Mouse (Mus musculus) granulocyte monocyte progenitor cell, adult 5-6 weeks (primary cell): ENCODE results near the gene Gm20696. TPM values are rescaled to one million over a fixed set of nuclear protein-coding genes. Genes with fewer than 3 reads are reported as not detected.

Experiments used
- ATAC-seq: replicated peaks from 2 replicates; pipeline ENCODE4 v1.8.0; 2016; ENCODE audit warnings: mild to moderate bottlenecking, moderate TSS enrichment, inconsistent platforms; ENCODE audit not compliant: poor library complexity, severe bottlenecking
- total RNA-seq, 2 experiments: library from RNA; stranded (forward) in 1 of 2; stranded (reverse) in 1 of 2; fragments of 200-712, 200-1000 nt in 1 of 2; fragments of >200 nt in 1 of 2; fragmentation: Nextera tagmentation in 1 of 2; gene quantifications; 2 replicates each; pipeline ENCODE4 v1.2.3; 2014 to 2017

Gm20696 gene
- total RNA-seq, 2 experiments from 2014 or later = 5.2 to 28.1 TPM

- ATAC-seq = peak; percentile 82
These were observed 212.7 kb downstream of the Gm20696 start for GRCm38 (mm10) chr6:99453763-99454520.

- peak; percentile 59 for ATAC-seq
These were observed 213.9 kb downstream of the Gm20696 start for GRCm38 (mm10) chr6:99452638-99453185.

GRCm38 (mm10) chr6:99451479-99451878 is 215.1 kb downstream of the Gm20696 start:
- no peak for ATAC-seq

GRCm38 (mm10) chr6:99447447-99447846 is 219.2 kb downstream of the Gm20696 start:
- ATAC-seq = no peak

- 0 out of 2 replicates have a peak, but pooled peaks have one; percentile 13 for ATAC-seq
These were observed 219.7 kb downstream of the Gm20696 start for GRCm38 (mm10) chr6:99446801-99447415.

- ATAC-seq = peak; percentile 61
These were observed 223.1 kb downstream of the Gm20696 start for GRCm38 (mm10) chr6:99443460-99443859.

GRCm38 (mm10) chr6:99441100-99441499 is 225.5 kb downstream of the Gm20696 start:
- ATAC-seq = no peak

- no peak for ATAC-seq
These were observed 226.0 kb downstream of the Gm20696 start for GRCm38 (mm10) chr6:99440606-99441005.

- ATAC-seq = peak; percentile 20; the same call in 1 of the 2 replicates
These were observed 226.7 kb downstream of the Gm20696 start for GRCm38 (mm10) chr6:99439878-99440361.

- ATAC-seq = no peak
These were observed 227.3 kb downstream of the Gm20696 start for GRCm38 (mm10) chr6:99439214-99439877.

- ATAC-seq = peak; percentile 71
These were observed 230.2 kb downstream of the Gm20696 start for GRCm38 (mm10) chr6:99436371-99436770.

GRCm38 (mm10) chr6:99435140-99435539 is 231.5 kb downstream of the Gm20696 start:
- peak; percentile 82 for ATAC-seq

- no peak for ATAC-seq
These were observed 233.6 kb downstream of the Gm20696 start for GRCm38 (mm10) chr6:99433006-99433405.

GRCm38 (mm10) chr6:99431941-99432340 is 234.7 kb downstream of the Gm20696 start:
- no peak for ATAC-seq

GRCm38 (mm10) chr6:99430560-99430959 is 236.0 kb downstream of the Gm20696 start:
- no peak for ATAC-seq

- no peak for ATAC-seq
These were observed 237.0 kb downstream of the Gm20696 start for GRCm38 (mm10) chr6:99429378-99430131.

GRCm38 (mm10) chr6:99428961-99429360 is 237.6 kb downstream of the Gm20696 start:
- no peak for ATAC-seq

- ATAC-seq = 0 out of 2 replicates have a peak, but pooled peaks have one; percentile 18
These were observed 239.3 kb downstream of the Gm20696 start for GRCm38 (mm10) chr6:99427301-99427700.

GRCm38 (mm10) chr6:99425044-99425443 is 241.6 kb downstream of the Gm20696 start:
- ATAC-seq = no peak

GRCm38 (mm10) chr6:99420666-99421065 is 245.9 kb downstream of the Gm20696 start:
- peak; percentile 48 for ATAC-seq
